ENCODE assay signal across 27 mouse cellular contexts in genomic region chr17:27339823-27340222, GRCm38 (mm10).
"Had no signal": no experiment of that assay in that cellular context is flagged by ENCODE, and none has a peak within 500 bp of the region (broad histone marks: within the 10 kb centered on the region; RNA-seq: fewer than 3 reads in every experiment).

No protein-coding gene starts in this region.

- H3K9me3 ChIP-seq: embryonic facial prominence, embryonic 10.5 days; embryonic facial prominence, embryonic 12.5 days; embryonic facial prominence, embryonic 13.5 days; embryonic facial prominence, embryonic 15.5 days; forebrain, embryonic 10.5 days; forebrain, embryonic 12.5 days; forebrain, embryonic 13.5 days; forebrain, embryonic 15.5 days had no signal

- H3K4me2 ChIP-seq: embryonic facial prominence, embryonic 12.5 days; embryonic facial prominence, embryonic 13.5 days; embryonic facial prominence, embryonic 15.5 days; forebrain, embryonic 12.5 days; forebrain, embryonic 13.5 days; forebrain, embryonic 15.5 days had no signal

- DNase-seq: cerebellum, adult 8-10 months; cerebellum, adult 9-10 months; cerebellum, adult 9-11 months; cerebellum, postnatal 10 days; cerebellum, postnatal 14 days; cerebellum, postnatal 25 days; cerebellum, postnatal 36 days; embryo, embryonic 11 days; forebrain, postnatal 0 days; gastrocnemius, adult 2 months; gastrocnemius, postnatal 10 days; gastrocnemius, postnatal 14 days; gastrocnemius, postnatal 25 days; gastrocnemius, postnatal 36 days; heart, adult 11 months; heart, adult 18-20 months; heart, adult 2 months had no signal

- H3K9ac ChIP-seq: embryonic facial prominence, embryonic 12.5 days; embryonic facial prominence, embryonic 13.5 days; embryonic facial prominence, embryonic 15.5 days; forebrain, embryonic 12.5 days; forebrain, embryonic 13.5 days; forebrain, embryonic 15.5 days; forebrain, postnatal 0 days had no signal

- H3K4me1 ChIP-seq: embryonic facial prominence, embryonic 15.5 days; forebrain, embryonic 13.5 days; forebrain, embryonic 15.5 days had no signal

- H3K4me3 ChIP-seq: embryonic facial prominence, embryonic 10.5 days; embryonic facial prominence, embryonic 12.5 days; embryonic facial prominence, embryonic 13.5 days; embryonic facial prominence, embryonic 15.5 days; erythroblast, embryonic 14.5 days; forebrain, embryonic 10.5 days; forebrain, embryonic 12.5 days; forebrain, embryonic 13.5 days; forebrain, embryonic 15.5 days; gastrocnemius, adult 2 months; heart, adult 2 months had no signal

- H3K36me3 ChIP-seq: embryonic facial prominence, embryonic 10.5 days; embryonic facial prominence, embryonic 12.5 days; embryonic facial prominence, embryonic 13.5 days; embryonic facial prominence, embryonic 15.5 days; forebrain, embryonic 10.5 days; forebrain, embryonic 12.5 days; forebrain, embryonic 15.5 days had no signal

- H3K27me3 ChIP-seq: embryonic facial prominence, embryonic 12.5 days; embryonic facial prominence, embryonic 13.5 days; embryonic facial prominence, embryonic 15.5 days; forebrain, embryonic 12.5 days; forebrain, embryonic 15.5 days had no signal

- H3K27ac ChIP-seq: embryonic facial prominence, embryonic 10.5 days; embryonic facial prominence, embryonic 12.5 days; embryonic facial prominence, embryonic 13.5 days; embryonic facial prominence, embryonic 15.5 days; forebrain, embryonic 10.5 days; forebrain, embryonic 12.5 days; forebrain, embryonic 13.5 days; forebrain, embryonic 15.5 days; gastrocnemius, adult 2 months; heart, adult 2 months had no signal

- ATAC-seq: forebrain, embryonic 13.5 days; forebrain, embryonic 14.5 days; forebrain, embryonic 15.5 days; forebrain, postnatal 0 days had no signal
